In genomic region chrX:51349682-51350081, GRCm38 (mm10) we compare ENCODE assay signal across 26 mouse cellular contexts.
"Had no signal": no experiment of that assay in that cellular context is flagged by ENCODE, and none has a peak within 500 bp of the region (broad histone marks: within the 10 kb centered on the region; RNA-seq: fewer than 3 reads in every experiment).

No protein-coding gene starts in this region.

- H3K27me3 ChIP-seq: heart, embryonic 12.5 days; hindbrain, embryonic 12.5 days; intestine, embryonic 15.5 days; limb, embryonic 13.5 days; limb, embryonic 15.5 days; liver, embryonic 12.5 days had no signal

- ATAC-seq: hindbrain, embryonic 16.5 days; inflammation-experienced regulatory T-cells, adult 6 months; intestine, embryonic 15.5 days; intestine, postnatal 0 days; liver, embryonic 12.5 days had no signal

- DNase-seq: gastrocnemius, adult 2 months; gastrocnemius, postnatal 10 days; gastrocnemius, postnatal 25 days; heart, adult 18-20 months; heart, postnatal 10 days; heart, postnatal 4 days; kidney, adult 18-20 months; kidney, adult 8-10 months; kidney, postnatal 10 days; kidney, postnatal 25 days; kidney, postnatal 4 days; left cerebral cortex, postnatal 4 days had no signal

- H3K27ac ChIP-seq: gastrocnemius, adult 2 months; heart, embryonic 10.5 days; hindbrain, embryonic 10.5 days; hindbrain, embryonic 12.5 days; hindbrain, embryonic 14.5 days; intestine, embryonic 15.5 days; layer of hippocampus, adult 2 months; limb, embryonic 13.5 days; limb, embryonic 15.5 days; liver, embryonic 12.5 days; liver, embryonic 14.5 days had no signal

- H3K4me2 ChIP-seq: heart, embryonic 12.5 days; hindbrain, embryonic 12.5 days; hindbrain, embryonic 14.5 days; intestine, embryonic 15.5 days; limb, embryonic 13.5 days; limb, embryonic 15.5 days; liver, embryonic 12.5 days had no signal

- H3K36me3 ChIP-seq: heart, embryonic 10.5 days; heart, embryonic 12.5 days; hindbrain, embryonic 10.5 days; hindbrain, embryonic 12.5 days; intestine, embryonic 15.5 days; limb, embryonic 13.5 days; limb, embryonic 15.5 days; liver, embryonic 12.5 days had no signal

- H3K4me1 ChIP-seq: heart, embryonic 10.5 days; heart, embryonic 12.5 days; hindbrain, embryonic 10.5 days; hindbrain, embryonic 12.5 days; intestine, embryonic 15.5 days; limb, embryonic 13.5 days; limb, embryonic 15.5 days; liver, embryonic 12.5 days had no signal

- H3K4me3 ChIP-seq: gastrocnemius, adult 2 months; heart, embryonic 10.5 days; heart, embryonic 12.5 days; hindbrain, embryonic 10.5 days; hindbrain, embryonic 12.5 days; intestine, embryonic 15.5 days; layer of hippocampus, adult 2 months; limb, embryonic 13.5 days; limb, embryonic 15.5 days; liver, embryonic 12.5 days had no signal

- H3K9me3 ChIP-seq: heart, embryonic 10.5 days; heart, embryonic 12.5 days; hindbrain, embryonic 10.5 days; hindbrain, embryonic 12.5 days; intestine, embryonic 15.5 days; limb, embryonic 13.5 days; limb, embryonic 15.5 days; liver, embryonic 12.5 days had no signal

- H3K9ac ChIP-seq: heart, embryonic 12.5 days; hindbrain, embryonic 12.5 days; hindbrain, embryonic 14.5 days; intestine, embryonic 15.5 days; limb, embryonic 13.5 days; limb, embryonic 15.5 days; liver, embryonic 12.5 days; liver, embryonic 14.5 days had no signal
